Mouse (Mus musculus) heart, postnatal 10 days (tissue): ENCODE measurements around the gene Gdpd4. TPM values are rescaled to one million over a fixed set of nuclear protein-coding genes. Genes with fewer than 3 reads are reported as not detected.

Experiments used
- DNase-seq, 2 experiments: peaks; one replicate each; pipeline ENCODE4 v3.0.0; 2021
- intact Hi-C: fragments of 180-260 bp; cut with DNase I; formaldehyde crosslinking; loops from one replicate; pipeline ENCODE4 v1.15.1; 2025
- total RNA-seq, 2 experiments: library from RNA; stranded (reverse); gene quantifications; 2 replicates each; pipeline ENCODE4 v1.2.3; 2021

The Gdpd4 gene
- total RNA-seq, 2 experiments from 2014 or later, result not detected

DNA sequence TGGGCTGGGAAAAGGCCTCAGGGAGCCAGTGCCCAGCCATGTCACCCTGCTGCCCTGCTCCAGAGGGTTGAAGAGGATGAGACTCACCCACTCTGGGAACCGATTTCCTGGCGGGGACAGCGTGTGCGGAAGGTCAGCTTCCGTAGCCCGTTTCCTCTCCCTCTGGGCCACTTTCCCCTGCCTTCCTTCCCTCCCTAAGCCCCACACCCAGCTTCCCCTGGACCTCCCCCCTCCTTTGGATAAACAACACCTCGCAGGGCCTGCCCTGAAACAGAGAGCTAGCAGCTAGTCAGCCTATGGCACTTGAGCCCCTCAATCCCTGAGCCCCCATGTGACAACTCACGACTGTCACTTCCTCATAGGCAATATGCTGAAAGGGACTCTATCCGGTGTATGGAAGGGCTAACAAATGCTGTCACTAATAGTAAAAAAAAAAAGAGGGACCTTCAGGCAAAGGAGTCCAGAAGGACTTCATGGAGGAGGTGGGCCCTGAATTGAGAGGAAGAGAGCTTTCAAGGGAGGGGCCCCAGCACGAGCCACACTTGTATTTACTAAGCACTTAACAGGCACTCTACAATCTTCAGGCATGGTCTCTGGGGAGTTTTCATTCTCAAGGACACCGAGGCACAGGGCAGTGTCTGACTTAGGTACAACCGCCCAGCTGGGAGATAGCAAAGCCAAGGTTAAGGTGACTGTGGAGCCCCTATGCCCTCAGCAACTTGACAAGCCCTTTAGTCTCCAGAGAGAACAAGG is 165.0 kb downstream of the Gdpd4 start:
- peak; percentile 28 to 29 for DNase-seq
- intact Hi-C loops, result loop anchor here (10.0 kb wide), 1 partner anchor 340 kb away; no protein-coding TSS in a partner anchor

GRCm38 (mm10) chr7:98085314-98085713 is 165.6 kb downstream of the Gdpd4 start:
- intact Hi-C loops, result loop anchor here (10.0 kb wide), 1 partner anchor 341 kb away; no protein-coding TSS in a partner anchor
- DNase-seq, result peak; percentile 13 to 16

GRCm38 (mm10) chr7:98086346-98086745 is 166.6 kb downstream of the Gdpd4 start:
- intact Hi-C loops, result loop anchor here (1.0 to 10.0 kb wide), 2 partner anchors 15 to 342 kb away; no protein-coding TSS in a partner anchor
- peak in 1 of 2 experiments; percentile 27 for DNase-seq

GRCm38 (mm10) chr7:98095852-98096251 is 176.1 kb downstream of the Gdpd4 start:
- DNase-seq, result no peak
- intact Hi-C loops, result no loop called here

DNA sequence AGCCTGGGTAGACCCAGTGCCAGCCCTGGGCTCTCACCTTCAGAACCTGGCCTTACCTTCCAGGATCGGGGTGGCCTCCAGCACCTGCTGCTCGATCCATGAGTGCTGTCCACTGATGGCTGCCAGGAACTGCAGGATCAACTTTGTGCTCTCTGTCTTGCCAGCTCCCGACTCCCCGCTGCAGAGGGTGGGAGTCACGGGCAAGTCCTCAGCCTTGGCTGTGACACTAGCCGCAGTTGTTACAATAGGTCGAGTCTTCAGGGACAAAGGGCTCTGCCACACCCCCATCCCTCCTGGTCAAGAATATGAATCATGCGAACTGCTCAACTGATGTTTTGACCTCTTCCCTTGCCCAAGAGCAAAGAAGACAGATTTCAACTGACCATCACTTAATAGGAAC is 177.8 kb downstream of the Gdpd4 start:
- intact Hi-C loops, result no loop called here

More for the DNA sequence above, 177.8 kb downstream of the Gdpd4 start:
- no peak for DNase-seq

Other genes with a start within 250 kb of the Gdpd4 start
- gene Clns1a, start 223.3 kb upstream of the Gdpd4 start, total RNA-seq, result 10 to 100 TPM; 33.3 to 40.5 TPM
- 1 to 10 TPM; 1.1 to 1.4 TPM for gene Aqp11, start 181.7 kb upstream of the Gdpd4 start, total RNA-seq
- 1 to 10 TPM in 1 of 2 experiments, under 1 TPM in 1; 0.72 to 1.8 TPM for gene Pak1, start 131.4 kb upstream of the Gdpd4 start, total RNA-seq
- gene Myo7a, start 199.6 kb downstream of the Gdpd4 start, total RNA-seq, result 1 to 10 TPM; 4.2 to 4.6 TPM
- gene Omp, start 225.5 kb downstream of the Gdpd4 start, total RNA-seq, result under 1 TPM; 0.12 to 0.14 TPM